Mouse (Mus musculus): ENCODE data around the gene Fsd1l.

Fsd1l gene

DNA sequence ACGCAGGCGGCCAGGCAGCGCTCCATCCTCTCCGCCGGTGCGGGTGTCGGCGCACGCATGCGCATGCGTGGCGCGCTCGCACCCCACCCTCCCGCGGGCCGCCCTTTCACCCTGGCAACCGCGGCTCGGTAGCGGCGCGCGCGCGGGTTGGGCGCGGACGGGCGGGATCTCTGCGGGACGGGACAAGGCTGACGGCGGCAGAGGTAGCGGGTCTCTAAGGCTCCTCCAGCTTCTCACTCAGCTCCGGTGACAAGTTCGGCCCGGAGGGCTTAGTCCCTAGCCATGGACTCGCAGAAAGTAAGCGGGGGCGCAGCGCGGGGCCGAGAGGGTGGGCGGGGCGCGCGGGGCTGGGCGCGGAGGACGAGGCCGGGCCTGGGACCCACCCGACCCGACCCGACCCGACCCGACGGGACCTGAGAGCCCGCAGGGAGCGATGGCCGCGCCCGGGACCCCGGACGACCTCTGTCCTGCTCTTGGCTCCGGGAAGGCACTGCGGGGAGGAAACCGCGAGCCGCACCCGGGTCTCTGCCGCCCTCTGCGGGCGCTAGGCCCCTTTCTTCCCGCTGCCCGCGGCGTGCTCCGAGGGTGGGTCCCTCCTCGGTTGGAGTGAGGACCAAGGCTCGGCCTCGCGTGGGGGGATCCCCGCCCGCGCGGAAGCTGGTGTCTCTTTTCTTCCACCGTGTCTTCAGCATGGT lies at the start of gene Fsd1l:
Fsd1l (plus strand) TSS at position 156 of the 695 bp plus-strand sequence.
- DNase-seq (ENCODE audit: low spot score) = peak; percentile 82

DNA sequence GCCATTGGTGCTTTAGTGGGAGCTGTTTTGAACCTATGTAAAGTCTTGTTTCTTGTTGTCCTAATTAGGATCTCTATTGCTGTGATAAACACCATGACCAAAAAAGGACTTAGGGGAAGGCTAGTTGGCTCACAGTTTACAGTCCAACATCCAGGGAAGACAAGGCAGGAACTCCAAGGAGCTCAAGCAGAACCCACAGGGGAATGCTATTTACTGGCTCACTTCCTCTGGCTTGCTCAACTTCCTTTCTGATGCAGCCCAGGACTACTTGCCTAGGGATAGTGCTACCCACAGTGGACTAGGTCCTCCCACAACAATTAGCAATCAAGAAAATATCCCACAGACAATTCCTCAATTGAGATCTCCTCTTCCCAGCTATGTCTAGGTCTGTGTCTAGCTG lies 43.6 kb upstream of the Fsd1l start:
- DNase-seq (ENCODE audit: low spot score) = no peak

DNA sequence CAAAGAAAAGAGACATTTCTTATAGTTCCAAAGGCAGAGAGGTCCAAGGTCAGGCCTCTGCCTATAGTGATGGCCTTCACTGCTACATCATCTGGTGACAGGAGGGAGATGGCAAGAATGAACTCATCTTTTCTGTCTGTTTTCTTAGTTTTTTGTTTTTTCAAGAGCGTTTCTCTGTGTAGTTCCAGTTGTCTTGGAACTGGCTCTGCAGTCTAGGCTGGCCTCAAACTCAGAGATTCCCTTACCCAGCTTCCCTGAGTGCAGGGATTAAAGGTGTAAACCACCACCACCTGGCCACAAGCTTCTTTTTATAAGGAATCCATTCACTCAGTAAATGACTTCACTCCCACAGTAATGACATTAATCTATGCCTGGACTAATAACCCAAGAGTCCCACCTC lies 42.3 kb upstream of the Fsd1l start:
- DNase-seq (ENCODE audit: low spot score) = no peak

DNA sequence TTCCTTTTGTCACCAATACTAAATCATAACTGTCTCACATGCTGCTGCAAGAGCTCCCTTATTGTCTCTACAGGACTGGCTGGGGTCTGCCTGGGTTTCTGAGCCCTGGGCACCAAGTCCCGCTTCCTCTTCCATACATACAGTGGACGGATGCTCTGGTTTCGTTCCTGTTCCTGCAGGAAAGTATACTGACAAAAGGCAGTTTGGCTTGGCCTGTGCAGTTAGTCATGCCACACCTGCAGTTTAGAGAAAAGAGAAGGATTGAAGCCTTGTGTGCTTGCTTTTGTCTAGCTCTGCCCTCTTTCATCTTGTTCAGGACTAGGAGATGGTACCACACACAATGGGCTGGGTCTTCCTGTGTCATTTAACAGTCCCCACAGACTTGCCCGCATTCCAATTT lies 41.8 kb upstream of the Fsd1l start:
- DNase-seq (ENCODE audit: low spot score) = no peak

DNA sequence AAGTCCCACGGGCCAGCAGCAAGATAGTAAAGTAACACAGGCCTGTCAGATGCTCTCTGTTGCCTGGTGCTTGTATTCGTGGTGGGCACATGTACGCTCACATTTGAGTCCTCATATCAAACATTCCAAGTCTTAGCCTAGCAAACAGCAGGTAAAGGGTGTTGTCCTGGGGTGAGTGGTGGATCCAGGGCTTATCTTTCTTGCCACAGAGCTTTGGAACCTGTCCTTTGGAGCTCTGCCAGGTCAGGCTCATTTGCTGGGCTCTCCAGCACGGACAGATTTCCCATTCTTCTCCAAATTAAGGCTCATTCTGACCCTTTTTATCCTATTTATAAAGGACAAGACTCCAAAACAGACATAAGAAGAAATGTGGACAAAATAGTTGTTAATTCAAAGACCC lies 41.1 kb upstream of the Fsd1l start:
- DNase-seq (ENCODE audit: low spot score) = no peak

DNA sequence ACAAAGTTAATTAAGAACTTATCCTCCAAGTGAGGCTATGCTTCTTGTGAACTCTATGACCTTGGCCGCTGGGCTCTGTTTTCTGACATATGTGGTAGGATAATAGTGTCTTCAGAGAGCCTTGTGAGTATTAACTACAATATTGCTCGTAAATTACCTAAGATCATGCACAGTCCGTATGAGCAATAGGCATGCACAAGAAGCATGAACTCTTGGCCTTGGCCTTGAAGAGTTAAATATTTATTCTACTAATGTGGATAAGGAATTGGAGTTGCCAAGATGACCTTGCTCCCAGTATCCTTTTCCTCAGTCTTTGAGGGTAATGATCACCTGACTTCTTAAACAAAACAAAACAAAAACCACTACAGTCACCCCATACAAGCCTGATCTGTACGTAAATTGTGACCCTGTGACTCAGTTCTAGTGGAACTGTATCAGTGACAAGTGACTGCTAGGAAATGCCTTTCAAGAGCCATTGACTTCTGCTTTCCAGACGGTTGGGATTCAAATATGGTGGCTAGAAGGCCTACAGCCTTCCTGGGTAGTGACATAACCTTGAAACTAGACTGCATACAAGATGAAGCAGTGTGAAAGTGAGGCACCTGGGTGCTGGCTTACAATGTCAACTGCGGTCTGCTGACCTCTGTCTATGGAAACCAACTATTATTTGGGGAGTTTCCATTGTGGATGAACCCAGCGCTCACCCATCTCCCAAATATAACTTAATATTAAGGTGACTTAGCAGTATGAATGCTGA lies 40.4 kb upstream of the Fsd1l start:
- DNase-seq (ENCODE audit: low spot score) = no peak

DNA sequence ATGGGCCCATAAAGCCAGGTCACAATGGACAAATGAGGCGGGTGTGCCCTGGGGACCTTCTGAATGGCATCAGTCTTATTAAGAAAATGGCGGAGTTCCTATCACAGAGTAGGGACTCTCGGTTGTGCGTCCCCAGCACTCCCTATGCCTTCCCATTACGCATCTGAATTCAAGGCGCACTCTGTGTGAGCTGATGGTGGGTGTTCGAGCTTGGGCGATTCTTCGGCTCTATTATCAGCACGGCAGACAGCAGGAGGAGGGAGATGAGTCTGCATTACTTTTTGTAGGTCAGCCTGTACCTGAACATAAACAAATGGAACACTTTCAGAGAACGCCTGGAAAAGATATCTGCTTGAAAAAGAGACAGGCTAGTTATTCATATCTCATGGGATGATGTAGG lies 39.7 kb upstream of the Fsd1l start:
- no peak for DNase-seq (ENCODE audit: low spot score)

DNA sequence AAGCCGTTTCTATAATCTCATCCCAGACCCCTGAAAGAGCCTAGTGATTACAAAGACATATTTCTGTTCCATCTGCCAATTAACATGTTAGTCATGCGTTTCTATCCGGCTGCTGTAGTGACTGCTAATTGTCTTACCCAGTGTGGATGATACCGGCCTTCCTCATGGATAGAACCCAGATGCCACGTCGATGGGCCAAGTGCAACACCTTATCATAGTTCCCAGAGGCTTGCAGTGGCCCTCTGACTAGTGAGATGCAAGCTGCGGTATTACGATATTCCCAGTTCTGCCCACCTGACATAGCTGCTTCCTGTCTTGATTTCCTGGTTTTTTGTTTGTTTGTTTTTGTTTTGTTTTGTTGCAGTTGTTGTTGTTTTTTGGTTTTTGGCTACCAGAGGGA lies 39.3 kb upstream of the Fsd1l start:
- no peak for DNase-seq (ENCODE audit: low spot score)

DNA sequence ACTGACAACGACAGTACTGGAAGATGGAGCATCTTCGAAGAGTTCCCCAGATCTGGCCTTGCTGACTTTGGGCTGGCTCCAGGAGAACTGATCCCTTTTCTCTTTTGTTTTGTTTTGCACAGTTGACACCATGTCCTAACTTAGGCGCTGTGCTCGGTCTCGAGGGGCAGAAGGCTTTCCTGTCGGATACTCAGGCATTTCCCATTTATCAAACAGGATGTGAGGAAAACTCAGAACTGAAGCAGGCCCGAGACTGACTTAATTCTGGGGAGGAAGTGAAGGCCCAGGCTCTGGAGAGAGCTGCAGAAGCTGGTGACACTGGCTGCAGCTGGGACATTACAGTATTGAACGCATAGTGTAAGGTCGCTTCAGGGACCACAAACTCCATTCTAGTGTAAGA lies 38.9 kb upstream of the Fsd1l start:
- DNase-seq (ENCODE audit: low spot score) = no peak

DNA sequence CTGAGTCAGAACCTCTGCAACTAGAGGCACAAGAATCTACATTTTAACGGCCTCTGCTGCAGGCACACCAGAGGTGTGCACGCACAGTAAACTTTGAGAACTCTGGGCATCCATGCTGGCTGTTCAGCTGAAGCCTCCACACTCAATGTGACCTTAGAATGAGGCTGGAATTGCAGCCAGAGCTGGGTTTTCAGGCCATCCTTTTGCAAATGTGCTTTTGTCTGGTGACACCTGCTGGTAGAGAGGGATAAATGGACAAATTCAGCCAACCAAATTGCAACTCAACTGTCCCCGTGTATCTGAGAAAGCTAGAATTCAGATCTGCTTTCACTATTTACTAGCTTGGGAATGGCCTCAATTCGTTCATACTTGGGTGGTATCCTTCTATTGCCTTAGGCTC lies 37.1 kb upstream of the Fsd1l start:
- DNase-seq (ENCODE audit: low spot score) = peak; percentile 80

DNA sequence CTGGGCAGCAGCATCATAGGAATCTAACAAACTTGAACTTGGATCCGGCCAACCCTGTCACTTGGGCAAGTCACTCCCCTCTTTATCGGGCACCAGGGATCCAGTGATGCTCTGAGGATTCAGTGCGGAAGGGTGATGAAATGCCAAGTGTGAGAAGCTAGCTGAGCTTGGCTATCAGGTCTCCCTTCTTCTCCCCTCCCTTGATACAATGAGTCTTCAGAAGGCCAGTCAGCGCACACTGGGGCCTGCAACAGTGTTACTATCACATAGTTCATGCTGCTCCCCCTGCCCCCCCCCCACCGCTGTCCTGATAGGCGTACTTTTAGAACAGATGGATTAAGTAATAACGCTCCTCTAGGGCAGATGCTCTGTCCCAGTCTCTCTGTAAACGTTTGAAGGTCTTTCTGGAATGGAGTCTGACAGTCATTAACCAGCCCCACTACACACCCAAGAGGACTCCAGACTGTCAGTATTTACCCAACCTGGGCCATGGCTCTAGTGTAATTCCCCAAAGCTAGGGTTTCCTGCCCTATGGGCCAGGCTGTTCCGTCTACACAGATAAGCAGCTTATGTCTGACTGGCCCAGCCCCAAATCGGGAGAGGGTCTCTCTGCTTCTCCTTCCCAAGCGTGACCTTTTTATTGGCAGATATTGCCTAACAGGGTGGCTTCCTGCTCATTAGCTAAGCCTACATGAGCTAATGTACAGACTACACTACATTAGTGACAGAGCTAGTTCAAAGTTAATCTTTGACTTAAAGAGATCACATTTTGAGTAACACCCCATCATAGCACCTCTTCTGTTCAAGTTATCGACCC lies 35.8 kb upstream of the Fsd1l start:
- DNase-seq (ENCODE audit: low spot score) = no peak

DNA sequence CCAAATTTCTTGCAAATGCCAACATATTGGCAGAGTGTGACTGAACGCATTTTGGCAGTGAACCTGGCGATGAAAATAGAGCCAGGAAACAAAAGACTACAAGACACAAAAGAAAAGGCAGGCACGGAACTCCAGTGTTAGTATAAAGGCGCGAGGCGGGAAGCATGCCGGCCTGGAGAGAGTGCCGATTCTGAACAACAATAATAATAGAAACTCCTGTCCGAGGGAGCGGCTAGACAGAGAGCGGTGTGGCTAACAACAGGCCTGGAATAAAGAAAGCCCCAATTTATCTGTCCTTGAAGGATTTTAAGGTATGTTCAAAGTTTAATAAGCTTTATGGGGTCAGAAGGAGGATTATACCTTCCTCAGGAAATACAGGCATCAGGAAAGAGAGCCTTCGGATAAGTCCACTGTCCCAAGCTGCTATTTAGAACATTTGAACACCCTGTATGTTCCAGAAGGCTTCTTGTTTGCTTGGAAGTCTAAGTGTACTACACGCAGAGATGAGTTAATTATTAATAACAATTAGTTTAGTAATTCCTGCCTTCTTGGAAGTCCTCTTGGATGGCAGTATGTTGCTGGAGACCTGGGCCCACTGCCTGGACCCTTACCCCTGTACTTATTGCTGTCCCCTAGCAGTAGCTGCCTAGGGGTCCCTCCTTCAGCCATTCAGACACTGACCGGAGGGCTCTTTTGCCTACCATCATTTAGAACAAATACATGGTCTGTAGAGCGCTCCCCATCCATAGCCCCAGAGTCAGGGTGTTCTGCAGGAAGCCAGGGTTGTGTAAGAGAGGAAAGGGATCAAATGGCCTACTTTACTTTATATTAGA lies 35.0 kb upstream of the Fsd1l start:
- no peak for DNase-seq (ENCODE audit: low spot score)

DNA sequence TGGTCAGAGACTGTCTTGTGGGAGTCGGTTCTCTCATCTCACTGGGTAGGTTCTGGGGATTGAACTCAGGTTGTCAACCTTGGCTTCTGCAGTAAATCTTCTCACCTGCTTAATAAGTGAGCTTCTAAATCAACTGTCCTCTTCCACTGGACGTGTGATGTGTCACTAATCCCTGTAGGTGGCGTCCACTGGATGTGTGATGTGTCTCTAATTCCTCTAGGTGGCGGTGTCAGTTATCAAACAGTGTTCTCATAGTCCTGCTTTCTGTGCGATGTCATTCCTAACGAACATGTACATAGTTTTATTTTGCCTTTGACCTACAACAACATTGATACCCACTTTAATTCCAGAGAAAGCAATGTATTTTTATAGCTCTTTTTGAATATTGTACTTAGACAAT lies 30.8 kb upstream of the Fsd1l start:
- DNase-seq (ENCODE audit: low spot score) = peak; percentile 71

DNA sequence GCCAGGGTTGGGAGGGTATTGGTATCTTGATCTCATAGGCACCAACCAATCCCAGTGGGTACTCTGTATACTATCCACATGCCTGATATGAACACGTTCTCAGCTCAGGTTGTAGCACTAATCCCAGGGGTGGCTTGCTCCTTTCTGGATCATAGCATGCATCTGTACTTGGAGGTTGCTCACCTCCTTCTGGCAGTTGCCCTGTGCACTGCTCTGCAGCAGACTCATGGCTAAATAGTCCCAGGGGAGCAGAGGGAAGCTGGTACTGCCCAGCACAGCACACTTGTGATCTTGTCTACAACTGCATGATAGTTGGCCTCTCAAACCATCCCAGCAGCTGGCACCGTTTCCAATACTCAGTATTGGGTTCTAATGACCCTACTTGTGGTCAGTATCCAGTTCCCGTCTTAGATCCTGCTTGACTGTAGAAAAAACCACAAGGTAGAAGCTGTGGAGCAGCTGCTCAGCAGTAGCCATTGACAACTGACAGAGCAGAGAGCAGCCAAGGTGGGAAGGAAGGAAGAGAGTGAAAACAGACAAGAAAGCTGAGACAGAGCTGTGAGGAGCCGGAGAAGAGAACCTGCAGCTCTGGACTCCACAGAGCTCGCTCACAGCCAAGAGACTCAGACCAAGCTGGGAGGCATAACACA lies 16.6 kb upstream of the Fsd1l start:
- no peak for DNase-seq (ENCODE audit: low spot score)

DNA sequence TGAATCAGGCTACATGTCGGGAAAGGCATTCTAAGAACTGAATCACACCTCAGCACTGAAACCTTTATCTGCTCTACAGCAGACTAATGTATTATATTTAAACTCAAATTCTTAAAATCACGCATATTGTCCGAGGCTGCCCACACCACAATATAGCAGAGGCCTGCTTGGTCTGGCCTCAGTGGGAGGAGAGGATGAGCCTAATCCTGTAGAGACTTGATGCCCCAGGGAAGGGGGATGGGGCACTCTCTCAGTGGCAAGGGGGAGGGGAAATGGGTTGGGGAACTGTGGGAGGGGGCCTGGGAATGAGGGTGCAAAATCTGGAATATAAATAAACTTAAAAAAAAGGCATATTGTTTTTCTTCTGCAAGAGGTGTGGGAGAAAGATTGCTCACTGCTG lies 13.3 kb upstream of the Fsd1l start:
- DNase-seq (ENCODE audit: low spot score) = no peak

DNA sequence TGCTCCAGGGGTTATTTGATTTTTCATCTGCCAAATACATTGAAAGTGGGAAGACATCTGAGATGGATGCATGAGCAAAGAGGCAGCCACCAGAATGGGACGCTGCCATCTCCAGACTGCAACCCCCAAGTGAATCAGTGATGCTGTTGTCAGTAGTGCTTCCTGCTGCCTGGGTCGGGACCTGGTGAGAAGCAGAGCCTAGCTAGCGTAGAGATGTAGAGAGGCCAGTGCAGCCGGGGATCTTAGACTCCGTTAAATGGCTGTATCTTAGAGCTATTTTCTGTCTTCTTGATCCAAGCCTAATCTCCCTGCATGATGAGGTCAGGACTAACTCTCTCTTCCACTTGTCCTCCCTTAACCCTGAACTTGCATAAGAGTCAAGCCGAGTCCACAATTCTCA lies 11.2 kb upstream of the Fsd1l start:
- no peak for DNase-seq (ENCODE audit: low spot score)

DNA sequence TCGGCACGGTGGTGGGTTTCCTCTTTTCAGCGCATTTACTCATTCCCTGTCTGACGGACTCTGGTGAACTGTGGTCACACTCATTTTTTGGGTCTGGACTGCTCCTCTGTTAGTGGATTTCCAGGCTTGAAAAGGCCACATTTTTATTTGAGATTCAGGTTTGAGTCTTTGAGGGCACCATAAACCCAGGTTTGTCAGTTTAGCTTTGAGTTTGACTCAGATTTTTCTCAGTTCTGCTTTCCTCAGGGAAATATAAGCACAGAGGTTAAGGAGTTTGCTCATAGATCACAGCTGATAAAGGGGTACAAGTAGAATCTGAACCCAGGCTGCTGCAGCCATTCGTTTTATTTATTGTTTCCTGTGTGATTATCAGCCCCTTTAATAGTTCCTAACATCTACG lies 10.2 kb upstream of the Fsd1l start:
- DNase-seq (ENCODE audit: low spot score) = no peak

DNA sequence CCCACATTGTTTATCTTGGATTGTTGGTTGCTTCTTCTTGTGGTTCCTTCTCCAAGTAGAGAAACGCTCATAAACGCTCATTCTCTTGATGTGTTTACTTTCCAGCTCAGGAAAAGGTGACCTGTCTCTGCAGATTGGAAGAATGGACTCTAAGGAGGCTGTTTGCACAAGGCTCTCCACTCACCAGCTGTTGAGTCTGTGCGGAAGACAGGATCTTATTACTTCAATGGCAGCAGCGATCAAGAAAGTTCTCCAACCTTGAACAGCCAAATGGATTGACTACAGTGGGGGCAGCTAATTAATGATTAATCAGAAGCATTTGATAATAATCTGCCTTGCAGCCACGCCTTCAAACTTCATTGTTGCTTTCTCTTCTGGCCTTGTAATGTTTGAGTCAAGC lies 9.8 kb upstream of the Fsd1l start:
- DNase-seq (ENCODE audit: low spot score) = no peak

DNA sequence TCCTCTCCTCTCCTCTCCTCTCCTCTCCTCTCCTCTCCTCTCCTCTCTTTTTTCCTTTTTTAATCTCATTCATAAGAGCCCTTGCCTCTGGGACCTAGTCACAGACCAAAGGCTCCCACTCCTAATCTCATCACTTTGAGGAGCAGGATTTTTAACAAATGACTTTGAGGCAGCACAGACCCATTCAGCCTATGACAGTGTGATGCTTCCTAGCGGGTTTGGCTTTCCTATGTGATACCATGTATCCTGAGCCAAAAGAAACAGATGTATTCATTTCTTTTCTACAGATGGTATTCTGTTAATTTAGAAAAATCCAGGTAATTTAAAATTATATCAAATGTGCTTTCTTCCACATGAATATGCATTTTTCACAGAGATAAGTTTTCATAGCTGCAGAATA lies 7.6 kb upstream of the Fsd1l start:
- no peak for DNase-seq (ENCODE audit: low spot score)

DNA sequence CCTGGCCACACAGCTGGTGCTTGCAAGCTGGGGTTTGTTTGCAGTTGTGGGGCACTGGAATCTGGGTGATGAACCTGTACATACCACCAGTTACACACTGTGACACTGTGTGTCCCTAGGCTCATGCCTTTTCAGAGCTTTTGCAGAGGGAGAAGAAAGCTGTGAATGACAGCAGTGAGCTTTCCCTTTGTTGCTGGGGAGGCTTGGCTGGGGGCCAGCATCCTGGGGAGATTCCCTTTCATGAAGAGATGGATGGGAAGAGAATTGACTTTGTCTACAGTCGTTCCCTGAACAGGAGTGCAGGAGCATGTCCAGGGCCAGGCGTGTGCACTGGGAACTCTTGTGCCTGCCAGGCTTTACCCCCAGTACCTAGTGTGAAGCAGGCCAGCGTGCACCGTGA lies 6.5 kb upstream of the Fsd1l start:
- no peak for DNase-seq (ENCODE audit: low spot score)

DNA sequence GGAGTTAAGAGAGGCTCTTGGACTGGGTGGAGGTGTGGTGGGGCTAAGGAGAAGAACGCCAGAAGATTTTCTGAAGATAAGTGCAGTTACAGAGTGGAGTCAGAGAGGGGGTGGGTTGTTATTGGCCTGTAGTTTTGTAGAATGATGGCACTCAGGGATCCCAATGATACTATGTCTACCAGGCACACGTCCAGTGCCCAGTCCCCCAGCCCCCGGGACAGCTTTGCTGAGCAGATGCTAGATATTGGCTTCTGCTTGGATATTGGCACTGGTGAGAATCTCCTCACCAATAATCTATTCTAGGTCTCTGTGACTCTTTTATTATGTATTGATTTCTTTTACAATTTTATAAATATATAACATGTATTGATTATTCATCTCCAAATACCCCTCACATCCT lies 6.0 kb upstream of the Fsd1l start:
- DNase-seq (ENCODE audit: low spot score) = no peak

DNA sequence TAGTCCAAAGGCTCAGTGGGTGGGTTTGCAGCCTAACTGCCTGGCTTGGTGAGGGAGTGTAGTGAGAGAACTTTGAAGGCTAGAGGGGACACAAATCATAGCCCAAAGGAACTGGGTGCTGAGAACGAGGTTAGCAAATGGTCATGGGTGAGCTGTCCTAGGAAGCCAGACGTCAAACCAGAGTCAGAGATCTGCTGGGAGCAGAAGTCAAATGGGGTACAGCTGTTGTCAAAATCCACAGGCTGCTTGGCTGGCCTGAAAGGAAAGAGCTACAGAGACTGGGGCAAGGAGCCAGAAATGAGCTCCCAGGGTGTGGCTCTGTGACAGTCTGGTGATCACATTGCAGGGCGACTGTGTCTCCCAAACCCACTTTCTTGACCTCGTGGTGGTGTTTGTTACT lies 2.3 kb upstream of the Fsd1l start:
- DNase-seq (ENCODE audit: low spot score) = no peak
